Mouse (Mus musculus) retina, adult 2 months (tissue): ENCODE measurements at regions not wholly inside any gene's neighbourhood (a gene's known extent, or its start where the extent isn't known, plus 50 kb on each side); places are given as distances from the start of the nearest gene placed in this dataset.

Experiments
- DNase-seq: peaks from one replicate; pipeline ENCODE4 v3.0.0-alpha.2; 2012; ENCODE audit warnings: low read depth, low spot score

DNA sequence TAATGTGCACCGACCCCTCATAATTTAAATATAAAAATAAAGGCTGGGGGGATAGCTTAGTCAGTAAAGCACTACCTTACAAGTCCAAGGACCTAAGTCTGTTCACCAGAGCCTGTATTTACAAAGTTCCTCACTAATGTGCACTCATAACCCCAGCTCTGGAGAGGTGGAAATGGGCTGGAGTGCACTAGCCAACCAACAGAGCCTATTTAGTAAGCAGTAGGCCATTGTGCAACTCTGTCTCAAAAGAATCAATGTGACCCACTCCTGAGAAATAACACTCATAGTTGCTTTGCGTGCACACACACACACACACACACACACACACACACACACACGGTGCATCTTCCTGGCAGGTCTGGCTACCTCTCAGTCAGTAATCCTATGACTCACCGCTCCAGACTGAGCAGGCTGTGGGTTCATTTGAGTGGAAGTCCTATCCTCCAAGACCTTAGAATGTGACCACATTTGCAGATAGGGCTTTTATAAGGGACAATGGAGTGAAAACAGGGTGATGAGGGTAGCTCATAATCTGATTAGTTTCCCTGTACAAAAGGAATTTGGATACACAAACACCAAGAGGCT lies 256.9 kb downstream of the Bcor start:
- no peak for DNase-seq

DNA sequence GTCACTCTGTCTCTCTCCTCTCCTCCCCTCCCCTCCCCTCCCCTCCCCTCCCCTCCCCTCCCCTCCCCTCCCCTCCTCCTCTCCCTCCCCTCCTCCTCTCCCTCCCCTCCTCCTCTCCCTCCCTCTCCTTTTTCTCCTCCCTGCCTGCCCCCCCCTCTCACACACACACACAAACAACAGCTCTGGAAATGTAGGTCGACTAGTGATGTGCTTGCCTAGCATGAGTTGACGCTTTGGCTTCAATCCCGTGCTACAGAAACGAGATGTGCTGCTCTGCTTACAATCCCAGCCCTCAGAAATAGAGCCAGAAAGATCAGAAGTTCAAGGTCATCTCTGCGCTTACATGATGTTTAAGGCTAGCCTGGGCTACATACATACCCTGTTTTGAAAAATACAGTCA lies 254.9 kb downstream of the Bcor start:
- DNase-seq: no peak

DNA sequence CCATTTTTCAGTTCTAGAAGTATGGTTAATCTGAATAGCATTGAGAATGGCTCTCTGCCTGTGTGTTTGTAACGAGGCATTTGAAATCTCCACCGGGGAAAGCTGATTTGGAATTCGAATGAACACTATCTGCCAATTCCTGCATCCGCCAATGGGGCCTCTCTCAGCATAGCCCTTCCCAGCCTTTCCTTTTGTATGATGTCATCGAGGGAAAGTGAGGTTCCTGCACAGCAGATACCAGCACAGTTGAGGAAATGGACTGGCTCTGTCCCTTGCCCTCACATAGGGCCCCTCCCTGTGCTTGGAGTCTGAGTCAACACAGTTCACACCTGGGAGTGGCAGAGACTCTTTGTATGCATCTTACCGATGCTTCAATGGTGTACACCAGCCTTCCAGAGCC lies 253.0 kb downstream of the Bcor start:
- DNase-seq: no peak

DNA sequence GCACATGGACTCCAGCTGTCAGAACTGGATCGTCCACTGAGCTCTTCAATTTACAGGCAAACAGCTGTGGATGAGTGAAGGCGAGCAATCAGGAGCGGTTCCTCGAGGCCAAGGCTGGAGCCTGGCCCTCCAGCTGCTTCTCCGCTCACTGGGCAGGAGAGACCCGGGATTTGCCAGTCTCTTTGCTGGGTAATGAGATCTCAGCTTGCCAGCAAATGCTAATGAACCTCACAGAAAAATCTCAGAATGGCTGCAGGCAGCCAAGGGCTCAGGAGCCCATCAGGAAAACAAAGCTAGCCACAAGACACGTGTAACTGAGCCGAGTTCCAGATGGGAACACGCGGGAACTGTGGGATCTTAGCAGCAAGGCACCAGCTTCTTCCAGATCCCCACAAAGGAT lies 244.2 kb downstream of the Bcor start:
- DNase-seq: no peak

DNA sequence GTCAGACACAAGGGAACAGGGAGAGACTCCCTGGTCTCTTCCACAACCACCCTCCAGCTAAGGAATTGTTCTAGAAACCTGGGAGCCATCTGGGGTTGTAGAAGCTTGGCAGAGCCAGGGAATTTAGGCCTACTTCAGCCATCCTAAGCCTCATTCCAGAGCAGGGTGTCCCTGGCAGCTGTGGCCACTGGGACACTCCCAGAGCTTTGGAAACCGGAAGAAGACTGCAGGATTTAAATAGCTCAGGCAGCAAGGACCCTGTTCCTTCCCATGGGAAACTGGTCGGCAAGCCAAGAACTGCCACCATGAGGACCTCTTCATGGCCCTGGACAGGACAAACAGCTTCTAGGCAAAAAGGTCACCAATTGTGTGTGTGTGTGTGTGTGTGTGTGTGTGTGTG lies 239.9 kb downstream of the Bcor start:
- no peak for DNase-seq

DNA sequence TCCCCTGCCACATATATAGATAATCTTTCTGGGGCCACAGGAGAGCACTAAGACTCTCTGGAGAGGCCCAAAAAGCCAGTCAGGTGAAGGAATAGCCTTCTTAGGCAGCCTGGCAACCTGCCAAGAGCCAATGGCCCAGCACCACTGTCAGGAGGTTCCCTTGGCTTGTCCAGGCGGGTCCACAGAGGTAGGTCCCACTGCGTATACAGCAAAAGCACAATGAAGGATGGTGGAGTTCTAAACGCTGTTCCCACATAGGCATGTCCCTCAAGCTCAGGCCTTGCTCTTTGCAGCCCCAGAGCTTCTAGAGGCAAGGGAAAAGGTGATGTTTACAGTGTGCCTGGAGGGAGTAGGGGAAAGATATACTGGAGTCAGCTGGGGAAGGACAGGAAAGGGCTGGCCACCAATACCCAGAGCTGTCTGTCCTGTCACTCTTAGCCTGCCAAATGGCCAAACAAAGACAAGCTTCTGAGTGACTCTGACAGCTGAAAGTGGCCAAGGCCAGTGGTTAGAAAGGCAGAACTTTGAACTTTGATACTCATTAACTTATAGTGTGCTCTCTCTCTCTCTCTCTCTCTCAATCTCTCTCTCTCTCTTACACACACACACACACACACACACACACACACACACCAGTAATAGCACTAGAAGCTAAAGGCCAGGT lies 235.4 kb downstream of the Bcor start:
- no peak for DNase-seq

DNA sequence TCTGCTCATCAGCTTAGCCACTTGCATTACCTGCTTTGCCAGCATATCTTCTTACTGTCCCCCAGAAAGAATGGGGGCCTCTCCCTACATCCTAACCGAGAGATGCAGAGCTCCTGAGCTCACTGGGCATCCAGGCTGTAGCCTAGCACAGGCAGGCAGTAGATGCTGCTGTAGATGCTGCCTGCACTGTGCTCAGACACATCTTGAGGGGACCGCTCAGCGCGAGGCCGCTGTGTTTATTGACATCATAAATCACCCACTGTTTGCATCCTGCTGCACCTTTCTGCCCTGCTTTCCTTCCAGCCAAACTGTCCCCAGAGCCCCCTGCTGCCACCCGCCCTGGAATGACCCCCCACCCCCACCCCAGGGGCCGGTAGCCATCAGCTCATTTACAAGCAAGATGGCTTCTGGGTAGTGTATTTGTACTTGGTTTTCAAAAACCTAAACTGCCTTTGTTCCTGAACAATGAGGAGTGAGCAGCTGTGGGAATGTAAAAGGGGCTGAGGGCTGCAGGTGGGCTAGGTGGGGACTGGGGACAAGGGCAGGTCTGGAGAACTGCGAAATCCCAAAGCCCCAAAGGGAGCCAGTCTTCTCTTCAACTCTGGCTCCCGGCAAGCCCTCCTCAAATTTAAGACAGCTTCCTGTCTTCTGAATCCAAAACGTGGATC lies 233.2 kb downstream of the Bcor start:
- DNase-seq: no peak

DNA sequence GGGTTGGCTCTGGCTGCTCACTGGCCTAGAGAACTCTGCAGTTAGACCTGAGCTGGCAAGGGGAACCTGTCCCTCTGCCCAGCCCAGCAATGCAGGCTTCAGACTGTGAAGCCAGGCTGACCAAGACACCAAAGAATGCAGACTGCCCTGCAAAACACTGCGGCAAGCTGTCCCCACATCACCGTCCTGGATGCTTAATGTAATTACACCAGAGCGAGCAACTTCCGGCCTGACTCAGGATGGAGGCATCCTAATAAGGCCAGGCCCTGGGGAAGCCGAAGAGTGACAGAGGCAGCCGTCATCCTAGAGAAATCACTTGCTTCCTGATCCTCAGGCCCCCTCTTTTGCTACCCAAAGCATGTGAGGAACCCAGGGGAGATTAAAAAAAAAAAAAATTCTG lies 230.7 kb downstream of the Bcor start:
- no peak for DNase-seq

DNA sequence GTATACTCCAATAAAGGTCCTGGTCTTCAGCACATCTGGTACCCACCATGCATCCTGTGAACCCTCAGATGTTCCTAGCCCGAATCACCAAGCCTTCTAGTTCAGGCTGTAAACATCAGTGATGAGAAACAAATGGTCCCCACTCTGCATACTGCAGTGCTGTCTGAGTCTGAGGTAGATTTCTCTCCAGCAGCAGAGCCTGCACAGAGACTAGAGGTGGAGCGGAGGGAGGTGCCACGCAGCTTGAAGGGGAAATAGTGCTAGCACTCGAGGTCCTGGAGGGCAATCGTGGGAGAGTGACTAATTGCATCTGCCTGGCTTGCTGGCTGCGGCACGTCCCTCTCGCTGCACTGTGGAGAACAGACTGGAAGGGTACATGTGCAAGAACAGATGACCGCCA lies 228.7 kb downstream of the Bcor start:
- DNase-seq: no peak

DNA sequence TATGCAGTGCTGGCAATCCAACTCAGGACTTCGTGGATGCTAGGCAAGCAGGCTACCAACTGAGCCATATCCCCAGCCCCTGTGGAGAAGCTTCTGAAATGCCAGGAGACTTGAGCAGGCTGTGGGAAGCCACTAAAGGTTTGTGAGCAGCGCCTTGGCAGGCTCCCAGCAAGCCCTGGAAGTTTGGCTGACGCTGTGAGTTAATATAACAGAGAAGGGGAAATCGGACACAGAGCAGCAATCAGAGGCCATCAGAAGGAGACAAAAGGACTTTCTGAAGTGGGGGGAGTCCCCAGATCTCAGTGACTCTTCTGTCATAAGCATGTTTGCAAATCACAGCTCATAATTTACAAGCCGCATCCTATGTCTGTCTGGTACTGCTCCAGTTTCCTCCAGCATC lies 224.8 kb downstream of the Bcor start:
- DNase-seq: no peak

DNA sequence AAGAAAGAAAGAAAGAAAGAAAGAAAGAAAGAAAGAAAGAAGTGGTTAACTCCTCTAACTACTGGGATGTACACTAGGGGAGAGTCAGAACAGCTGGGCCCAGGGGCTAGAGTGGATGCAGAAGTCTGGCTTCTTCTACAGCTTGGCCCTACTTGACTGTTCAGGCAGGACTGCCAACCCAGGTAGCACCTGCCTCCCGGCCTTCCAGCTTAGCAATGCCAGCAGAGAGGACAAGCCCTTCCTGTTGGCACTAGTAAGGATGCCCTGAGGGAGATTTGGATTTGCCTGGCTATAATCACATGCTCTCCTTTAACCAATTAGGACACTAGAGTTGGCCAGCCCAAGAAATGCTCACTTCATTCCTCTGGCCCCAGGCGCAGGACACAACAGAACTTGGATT lies 219.9 kb downstream of the Bcor start:
- DNase-seq: no peak

DNA sequence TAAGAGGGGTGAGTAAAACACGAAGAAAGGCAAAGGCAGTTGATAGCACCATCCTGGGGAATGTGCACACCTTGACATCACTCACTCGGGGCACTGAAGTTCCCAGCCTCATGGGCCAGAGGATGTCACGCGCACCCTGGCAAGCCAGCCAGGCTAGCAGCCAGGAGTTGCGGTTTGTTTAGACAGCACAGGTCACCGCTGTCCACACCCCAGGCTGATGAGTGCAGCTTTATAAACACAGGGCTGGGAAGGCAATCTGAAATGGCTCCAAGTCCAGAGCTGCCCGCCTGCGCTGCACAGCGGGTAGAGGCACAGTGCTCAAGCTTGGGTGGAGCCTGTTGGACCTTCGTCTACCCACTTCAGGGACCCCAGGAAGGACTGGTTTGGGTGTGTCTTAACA lies 216.8 kb downstream of the Bcor start:
- DNase-seq: no peak

DNA sequence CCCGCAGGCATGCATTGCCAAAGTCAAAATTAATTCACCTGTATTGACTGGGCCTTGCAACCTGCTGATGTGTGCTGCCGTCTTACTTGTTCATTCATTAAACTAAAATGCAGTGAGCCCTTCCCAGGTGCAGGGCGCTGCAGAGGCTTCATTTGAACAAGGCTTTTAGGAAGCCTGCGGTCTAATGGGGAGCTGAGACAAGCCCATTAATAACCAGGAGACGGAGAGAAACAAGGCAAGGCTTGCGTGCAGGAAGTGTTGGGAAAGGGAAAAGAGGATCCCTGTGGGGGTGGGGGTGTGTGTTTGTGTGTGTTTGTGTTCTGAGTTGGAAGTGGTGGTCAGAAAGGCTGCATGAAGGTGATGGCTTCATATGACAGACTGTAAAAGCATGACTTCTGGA lies 215.6 kb downstream of the Bcor start:
- DNase-seq: no peak

DNA sequence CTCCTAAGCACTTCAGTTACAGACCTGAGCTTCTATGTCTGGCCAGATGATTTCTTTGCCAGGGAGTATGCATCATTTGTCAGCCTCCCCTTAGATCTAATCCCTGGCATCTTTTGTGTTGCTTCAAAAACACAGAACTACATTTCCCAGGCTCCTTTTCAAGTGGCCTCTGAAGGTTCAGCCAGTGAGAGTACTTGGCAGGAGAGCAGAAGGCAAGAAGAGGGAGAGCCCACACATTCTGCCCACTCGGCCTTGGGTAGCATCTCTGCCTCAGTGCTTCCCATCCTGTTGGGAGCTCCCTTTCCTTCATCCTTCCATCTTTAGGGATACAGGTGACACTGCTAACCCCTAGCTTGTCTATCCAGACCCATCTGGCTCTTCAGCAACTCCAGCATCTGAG lies 214.9 kb downstream of the Bcor start:
- DNase-seq: no peak

DNA sequence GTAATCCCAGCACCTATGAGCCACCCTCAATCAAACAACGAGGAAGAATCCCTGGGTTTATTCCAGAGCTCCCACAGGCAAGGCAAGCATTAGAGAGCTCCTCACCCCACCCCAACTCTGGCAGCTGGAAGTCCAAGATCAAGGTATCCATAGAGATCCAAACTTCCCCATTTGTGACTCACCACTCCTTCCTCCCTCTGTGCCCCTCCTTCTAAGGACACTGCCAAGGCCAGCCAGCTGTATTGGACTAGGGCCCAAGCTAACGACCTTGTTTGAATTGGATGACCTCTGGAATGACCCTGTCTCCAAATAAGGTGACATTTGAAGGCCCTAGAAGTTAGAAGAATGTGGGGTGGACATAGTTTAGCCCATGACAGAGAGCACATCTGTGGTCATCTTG lies 208.0 kb downstream of the Bcor start:
- DNase-seq: no peak

DNA sequence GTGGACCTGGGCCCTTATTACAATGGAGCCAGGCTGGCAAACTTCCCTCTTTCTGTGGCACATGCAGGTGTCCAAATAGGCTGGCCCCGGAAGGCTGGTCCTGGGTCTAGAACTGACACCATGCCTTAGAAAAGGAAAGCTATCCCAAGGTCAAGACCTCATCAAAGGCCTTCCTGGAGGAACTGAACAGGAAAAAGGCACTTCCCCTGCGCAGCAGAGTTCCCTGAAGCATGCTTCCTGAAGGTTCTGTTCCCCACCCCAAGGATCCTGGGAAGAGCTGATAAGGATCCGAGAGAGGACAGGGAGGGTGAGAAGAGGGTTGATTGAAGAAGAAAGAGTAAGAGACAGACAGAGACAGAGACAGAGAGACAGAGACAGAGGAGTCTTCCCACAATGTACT lies 204.0 kb downstream of the Bcor start:
- no peak for DNase-seq

DNA sequence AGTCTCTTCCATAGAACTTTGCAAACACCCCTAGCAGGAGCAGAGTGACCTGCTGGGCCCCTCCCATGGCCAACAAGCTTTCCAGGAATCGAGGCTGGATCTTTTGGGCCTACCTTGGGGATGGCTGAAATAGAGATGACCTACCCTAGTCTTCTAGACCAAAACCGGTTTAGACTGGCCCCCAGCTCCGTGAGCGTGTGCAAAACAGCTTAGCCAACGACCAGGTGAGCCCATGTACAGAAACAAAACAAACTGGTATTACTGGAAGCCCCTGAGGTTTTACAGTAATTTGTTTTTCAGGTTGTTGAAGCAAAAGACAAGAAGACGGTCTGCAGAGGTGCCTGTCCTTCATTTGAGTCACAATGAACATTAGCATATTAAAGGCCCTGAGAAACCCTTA lies 203.1 kb downstream of the Bcor start:
- DNase-seq: no peak

DNA sequence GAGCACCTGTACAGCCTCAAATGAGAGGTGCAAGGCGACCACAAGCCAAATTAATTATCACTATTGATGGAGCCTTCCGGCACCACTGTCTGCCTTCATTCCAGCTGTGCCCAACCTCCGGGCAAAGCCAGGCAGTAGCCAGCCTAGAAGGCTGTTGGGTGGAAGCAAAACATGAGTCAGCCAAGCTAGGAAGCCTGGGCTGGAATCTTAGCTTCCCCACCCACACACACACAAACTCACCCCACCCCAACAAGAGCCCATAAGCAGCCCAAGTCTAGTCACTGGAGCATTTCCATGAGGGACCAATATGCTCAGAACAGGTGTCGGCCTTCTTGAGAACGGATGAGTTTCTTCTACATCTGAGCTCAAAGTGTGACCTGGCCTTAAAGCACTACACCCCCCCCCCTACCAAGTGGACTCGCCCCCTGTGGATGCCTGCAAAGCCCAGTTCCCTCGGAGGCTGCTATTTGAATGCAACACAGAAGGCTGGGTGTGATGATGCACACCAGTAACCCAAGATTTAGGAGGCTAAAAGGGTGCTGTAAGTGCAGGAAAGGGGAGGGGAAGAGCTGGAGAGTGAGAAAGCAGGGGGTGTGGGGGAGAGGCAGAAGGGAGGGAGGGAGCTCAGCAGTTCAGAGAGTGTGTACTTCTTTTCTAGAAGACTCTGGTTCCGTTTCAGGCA lies 200.1 kb downstream of the Bcor start:
- DNase-seq: no peak

DNA sequence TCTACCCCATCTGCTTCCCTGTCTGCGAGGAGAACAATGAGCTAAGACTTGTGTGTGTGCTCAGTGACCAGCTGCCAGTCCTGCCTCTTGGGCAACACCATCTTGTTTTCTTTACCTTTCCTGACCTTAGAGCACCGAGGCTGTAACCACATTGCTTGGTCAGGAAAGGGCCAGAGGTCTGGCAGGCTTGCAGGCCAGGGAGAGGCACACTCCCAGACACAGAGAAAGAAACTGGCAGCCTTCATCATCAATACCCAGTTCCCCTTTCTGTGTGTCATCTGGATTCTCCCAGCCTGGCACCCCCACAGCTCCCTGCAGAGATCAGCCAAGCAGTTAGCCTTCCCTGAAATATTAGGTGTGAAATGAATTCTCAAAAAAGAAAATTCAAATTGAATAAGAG lies 198.8 kb downstream of the Bcor start:
- DNase-seq: no peak

DNA sequence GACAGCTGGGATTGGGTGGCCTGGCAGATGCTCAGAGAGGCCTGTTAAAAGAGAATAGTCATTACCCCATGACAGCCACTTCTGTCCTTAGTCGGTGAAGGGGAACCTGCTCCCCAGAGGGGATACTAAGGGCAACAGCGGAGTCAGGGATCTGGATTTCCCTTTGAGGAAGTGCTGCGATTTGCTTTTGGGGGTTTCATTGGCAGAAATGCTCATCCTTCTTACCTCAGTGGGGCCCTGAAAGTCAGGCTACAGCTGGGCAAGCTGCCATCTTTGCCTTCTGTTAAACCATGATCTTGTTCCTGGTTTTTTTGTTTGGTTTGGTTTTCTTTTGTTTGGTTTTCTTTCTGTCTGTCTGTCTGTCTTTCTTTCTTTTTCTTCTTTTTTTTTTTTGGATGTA lies 195.7 kb downstream of the Bcor start:
- no peak for DNase-seq

DNA sequence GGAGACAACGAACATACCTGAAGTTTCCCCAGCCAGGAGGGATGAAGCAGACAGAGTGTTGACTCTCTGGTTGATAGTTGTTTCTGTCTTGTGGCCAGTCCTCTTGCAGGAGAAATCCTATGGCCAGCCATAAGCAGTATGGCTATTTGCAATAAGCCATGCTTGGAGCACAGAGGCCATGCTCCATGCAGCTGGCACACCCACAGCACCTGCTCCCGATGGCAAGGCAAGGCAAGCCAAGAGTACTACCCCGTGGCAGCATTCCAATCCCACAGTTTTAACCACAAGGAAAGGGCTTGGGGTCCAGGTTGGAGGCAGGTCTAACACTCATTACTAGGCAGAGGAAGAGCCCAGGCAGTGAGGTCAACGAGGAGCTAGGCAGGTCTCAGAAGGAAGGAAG lies 181.5 kb downstream of the Bcor start:
- no peak for DNase-seq

DNA sequence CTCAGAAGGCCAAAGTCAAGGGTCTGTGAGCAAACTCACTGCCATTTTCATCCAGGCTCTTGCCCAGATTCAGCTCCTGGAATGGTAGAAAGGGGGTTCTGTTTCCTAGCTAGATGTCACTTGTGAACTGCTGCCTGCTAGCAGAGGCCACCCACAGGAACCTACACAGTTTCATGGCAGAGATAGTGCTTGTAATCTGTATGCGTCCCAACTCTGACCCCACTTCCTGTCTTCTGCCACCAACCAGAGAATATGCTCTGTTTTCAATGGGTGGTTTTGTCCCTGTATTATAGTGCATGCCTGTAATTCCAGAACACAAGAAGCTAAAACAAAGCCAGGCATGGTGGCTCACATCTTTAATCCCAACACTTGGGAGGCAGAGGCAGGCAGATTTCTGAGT lies 176.9 kb downstream of the Bcor start:
- no peak for DNase-seq
